In genomic region chr2:112222607-112223006, GRCm38 (mm10) we compare ENCODE assay signal across 20 mouse cellular contexts. TPM values are rescaled to one million over a fixed set of nuclear protein-coding genes. Genes with fewer than 3 reads are reported as not detected.
"Had no signal": no experiment of that assay in that cellular context is flagged by ENCODE, and none has a peak within 500 bp of the region (broad histone marks: within the 10 kb centered on the region; RNA-seq: fewer than 3 reads in every experiment).

No protein-coding gene starts in this region.

- H3K4me2 ChIP-seq: kidney, embryonic 15.5 days; liver, embryonic 11.5 days; liver, embryonic 15.5 days; midbrain, embryonic 15.5 days; neural tube, embryonic 13.5 days had no signal

- H3K9me3 ChIP-seq: kidney, embryonic 15.5 days; liver, embryonic 15.5 days; midbrain, embryonic 10.5 days; midbrain, embryonic 15.5 days; neural tube, embryonic 13.5 days had no signal

- ATAC-seq: lung, postnatal 0 days; midbrain, embryonic 15.5 days had no signal

- H3K9ac ChIP-seq: kidney, embryonic 15.5 days; liver, embryonic 15.5 days; midbrain, embryonic 15.5 days; neural tube, embryonic 13.5 days had no signal

- H3K27ac ChIP-seq: kidney, embryonic 15.5 days; liver, embryonic 15.5 days; midbrain, embryonic 10.5 days; midbrain, embryonic 15.5 days; neural tube, embryonic 13.5 days had no signal

- H3K4me3 ChIP-seq: kidney, embryonic 15.5 days; liver, embryonic 15.5 days; midbrain, embryonic 10.5 days; midbrain, embryonic 15.5 days; neural tube, embryonic 13.5 days had no signal

- H3K36me3 ChIP-seq: kidney, embryonic 15.5 days; liver, embryonic 15.5 days; midbrain, embryonic 10.5 days; midbrain, embryonic 15.5 days; neural tube, embryonic 13.5 days had no signal

- H3K4me1 ChIP-seq: kidney, embryonic 15.5 days; liver, embryonic 15.5 days; midbrain, embryonic 10.5 days; midbrain, embryonic 15.5 days; neural tube, embryonic 13.5 days had no signal

- H3K27me3 ChIP-seq: kidney, embryonic 15.5 days; liver, embryonic 15.5 days; midbrain, embryonic 15.5 days; neural tube, embryonic 13.5 days had no signal

- DNase-seq: kidney, adult 2 months; kidney, postnatal 14 days; left cerebral cortex, postnatal 4 days; lung, adult 2 months; lung, postnatal 36 days; retina, postnatal 1 day; right cerebral cortex, postnatal 4 days; spleen, adult 18-20 months; thymus, postnatal 14 days had no signal

RNA-seq across cellular contexts. Expression of gene Nutm1, which starts 36.5 kb away (rescaled TPM):
- polyA plus RNA-seq: large intestine, adult 2 months; limb, embryonic 14.5 days; liver, embryonic 11.5 days; lung, adult 2 months; midbrain, embryonic 15.5 days; urinary bladder, adult 2 months had no signal

RNA-seq across cellular contexts. Expression of gene Gm21985, which starts 43.5 kb away (rescaled TPM):
- polyA plus RNA-seq: kidney, adult 2 months; kidney, embryonic 15.5 days; liver, embryonic 11.5 days; liver, embryonic 15.5 days; lung, adult 2 months; lung, postnatal 0 days; midbrain, embryonic 15.5 days; neural tube, embryonic 13.5 days; stomach, embryonic 16.5 days had no signal
